Mouse (Mus musculus): ENCODE data around the gene 4930442H23Rik. TPM values are rescaled to one million over a fixed set of nuclear protein-coding genes. Genes with fewer than 3 reads are reported as not detected.

The 4930442H23Rik gene
- polyA plus RNA-seq, 1 experiment from 2014 or later = not detected

Other genes with a start within 250 kb of the 4930442H23Rik start
- 11.2 and 14.0 TPM in 2 replicates for gene Gng7, start 168.9 kb downstream of the 4930442H23Rik start, polyA plus RNA-seq (2016; fragmentation: Nextera tagmentation; extraction: Ambion mirVana)
- gene Diras1, start 158.2 kb downstream of the 4930442H23Rik start, polyA plus RNA-seq (2016; fragmentation: Nextera tagmentation; extraction: Ambion mirVana) = 16.6 and 16.8 TPM in 2 replicates
- gene Slc39a3, start 146.4 kb downstream of the 4930442H23Rik start, polyA plus RNA-seq (2016; fragmentation: Nextera tagmentation; extraction: Ambion mirVana) = 33.9 and 40.2 TPM in 2 replicates
- 272 and 275 TPM in 2 replicates for gene Sgta, start 123.7 kb downstream of the 4930442H23Rik start, polyA plus RNA-seq (2016; fragmentation: Nextera tagmentation; extraction: Ambion mirVana)
- gene Thop1, start 113.8 kb downstream of the 4930442H23Rik start, polyA plus RNA-seq (2016; fragmentation: Nextera tagmentation; extraction: Ambion mirVana) = 60.2 and 63.3 TPM in 2 replicates
- gene Creb3l3, start 85.0 kb downstream of the 4930442H23Rik start, polyA plus RNA-seq (2016; fragmentation: Nextera tagmentation; extraction: Ambion mirVana) = 0.08 and 0.51 TPM in 2 replicates
- gene Map2k2, start 77.9 kb downstream of the 4930442H23Rik start, polyA plus RNA-seq (2016; fragmentation: Nextera tagmentation; extraction: Ambion mirVana) = 230 and 232 TPM in 2 replicates
- gene Zbtb7a, start 48.6 kb downstream of the 4930442H23Rik start, polyA plus RNA-seq (2016; fragmentation: Nextera tagmentation; extraction: Ambion mirVana) = 15.6 and 17.5 TPM in 2 replicates
- 67.6 and 70.6 TPM in 2 replicates for gene Pias4, start 15.9 kb downstream of the 4930442H23Rik start, polyA plus RNA-seq (2016; fragmentation: Nextera tagmentation; extraction: Ambion mirVana)
- 515 and 520 TPM in 2 replicates for gene Eef2, start 7.2 kb downstream of the 4930442H23Rik start, polyA plus RNA-seq (2016; fragmentation: Nextera tagmentation; extraction: Ambion mirVana)
- 87.7 and 88.4 TPM in 2 replicates for gene Dapk3, start 844 bp downstream of the 4930442H23Rik start, polyA plus RNA-seq (2016; fragmentation: Nextera tagmentation; extraction: Ambion mirVana)
- 0.14 TPM in 1 of 2 replicates, not detected in the other for gene Nmrk2, start 18.2 kb upstream of the 4930442H23Rik start, polyA plus RNA-seq (2016; fragmentation: Nextera tagmentation; extraction: Ambion mirVana)
- 34.0 and 43.6 TPM in 2 replicates for gene Atcay, start 47.0 kb upstream of the 4930442H23Rik start, polyA plus RNA-seq (2016; fragmentation: Nextera tagmentation; extraction: Ambion mirVana)
- gene Zfr2, start 49.3 kb upstream of the 4930442H23Rik start, polyA plus RNA-seq (2016; fragmentation: Nextera tagmentation; extraction: Ambion mirVana) = 16.0 and 18.2 TPM in 2 replicates
- 5.1 and 6.2 TPM in 2 replicates for gene Matk, start 69.1 kb upstream of the 4930442H23Rik start, polyA plus RNA-seq (2016; fragmentation: Nextera tagmentation; extraction: Ambion mirVana)
- 157 and 176 TPM in 2 replicates for gene Mrpl54, start 83.1 kb upstream of the 4930442H23Rik start, polyA plus RNA-seq (2016; fragmentation: Nextera tagmentation; extraction: Ambion mirVana)
- 35.9 and 36.4 TPM in 2 replicates for gene Apba3, start 83.1 kb upstream of the 4930442H23Rik start, polyA plus RNA-seq (2016; fragmentation: Nextera tagmentation; extraction: Ambion mirVana)
- gene Tjp3, start 107.7 kb upstream of the 4930442H23Rik start, polyA plus RNA-seq (2016; fragmentation: Nextera tagmentation; extraction: Ambion mirVana) = 3.9 and 4.6 TPM in 2 replicates
- 89.7 and 99.3 TPM in 2 replicates for gene Pip5k1c, start 109.1 kb upstream of the 4930442H23Rik start, polyA plus RNA-seq (2016; fragmentation: Nextera tagmentation; extraction: Ambion mirVana)
- 54.1 and 54.9 TPM in 2 replicates for gene Cactin, start 137.3 kb upstream of the 4930442H23Rik start, polyA plus RNA-seq (2016; fragmentation: Nextera tagmentation; extraction: Ambion mirVana)
- 3.8 and 4.7 TPM in 2 replicates for gene Tbxa2r, start 144.9 kb upstream of the 4930442H23Rik start, polyA plus RNA-seq (2016; fragmentation: Nextera tagmentation; extraction: Ambion mirVana)
- not detected in 2 replicates for gene Gipc3, start 159.4 kb upstream of the 4930442H23Rik start, polyA plus RNA-seq (2016; fragmentation: Nextera tagmentation; extraction: Ambion mirVana)
- gene Hmg20b, start 166.6 kb upstream of the 4930442H23Rik start, polyA plus RNA-seq (2016; fragmentation: Nextera tagmentation; extraction: Ambion mirVana) = 95.6 TPM in 2 replicates
- 16.0 and 16.8 TPM in 2 replicates for gene Mfsd12, start 173.6 kb upstream of the 4930442H23Rik start, polyA plus RNA-seq (2016; fragmentation: Nextera tagmentation; extraction: Ambion mirVana)
- 0.80 and 1.1 TPM in 2 replicates for gene 4930404N11Rik, start 182.0 kb upstream of the 4930442H23Rik start, polyA plus RNA-seq (2016; fragmentation: Nextera tagmentation; extraction: Ambion mirVana)
- gene Fzr1, start 194.7 kb upstream of the 4930442H23Rik start, polyA plus RNA-seq (2016; fragmentation: Nextera tagmentation; extraction: Ambion mirVana) = 136 and 138 TPM in 2 replicates
- gene Dohh, start 200.6 kb upstream of the 4930442H23Rik start, polyA plus RNA-seq (2016; fragmentation: Nextera tagmentation; extraction: Ambion mirVana) = 75.6 and 77.9 TPM in 2 replicates
- gene Gm48551, start 200.6 kb upstream of the 4930442H23Rik start, polyA plus RNA-seq (2016; fragmentation: Nextera tagmentation; extraction: Ambion mirVana) = 5.0 and 5.3 TPM in 2 replicates
- gene Gm48552, start 205.2 kb upstream of the 4930442H23Rik start, polyA plus RNA-seq (2016; fragmentation: Nextera tagmentation; extraction: Ambion mirVana) = 2.3 and 2.5 TPM in 2 replicates
- gene Smim24, start 209.2 kb upstream of the 4930442H23Rik start, polyA plus RNA-seq (2016; fragmentation: Nextera tagmentation; extraction: Ambion mirVana) = 2.1 and 2.7 TPM in 2 replicates